Mouse (Mus musculus): ENCODE results near the gene Thnsl1.
A peak's percentile ranks its signal among the peaks of the same experiment; 100 is the strongest.

Thnsl1 gene

GRCm38 (mm10) chr2:21204912-21205830, at the start of gene Thnsl1, which contains the start of gene Enkur:
TSS of gene Thnsl1 (plus strand) at chr2:21205724.
TSS of gene Enkur (minus strand) at chr2:21205365.
- DNase-seq (ENCODE audit: low spot score) = peak; percentile 97

DNA sequence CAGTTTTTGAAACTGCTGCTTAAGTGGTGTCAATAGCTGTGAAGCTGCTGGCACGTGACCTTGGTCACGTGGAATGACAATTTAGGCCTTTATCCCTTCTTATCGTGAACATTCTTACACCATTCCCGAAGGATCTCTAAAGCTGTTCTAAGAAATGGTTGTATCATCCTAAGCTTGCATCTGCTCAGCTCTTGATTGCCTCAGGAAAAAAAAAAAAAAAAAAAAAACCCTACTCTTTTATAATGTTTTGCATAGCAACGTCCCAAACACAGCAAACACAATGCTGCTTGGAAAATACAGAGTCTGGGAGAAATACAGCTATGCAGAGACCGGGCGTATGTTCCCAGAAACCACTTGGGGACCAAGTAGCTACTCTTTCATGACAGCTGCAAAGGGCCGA, 41.2 kb upstream of the Thnsl1 start:
- DNase-seq (ENCODE audit: low spot score) = no peak

- peak; percentile 11 for DNase-seq (ENCODE audit: low spot score)
Measured at GRCm38 (mm10) chr2:21167916-21168315, 37.6 kb upstream of the Thnsl1 start.

DNA sequence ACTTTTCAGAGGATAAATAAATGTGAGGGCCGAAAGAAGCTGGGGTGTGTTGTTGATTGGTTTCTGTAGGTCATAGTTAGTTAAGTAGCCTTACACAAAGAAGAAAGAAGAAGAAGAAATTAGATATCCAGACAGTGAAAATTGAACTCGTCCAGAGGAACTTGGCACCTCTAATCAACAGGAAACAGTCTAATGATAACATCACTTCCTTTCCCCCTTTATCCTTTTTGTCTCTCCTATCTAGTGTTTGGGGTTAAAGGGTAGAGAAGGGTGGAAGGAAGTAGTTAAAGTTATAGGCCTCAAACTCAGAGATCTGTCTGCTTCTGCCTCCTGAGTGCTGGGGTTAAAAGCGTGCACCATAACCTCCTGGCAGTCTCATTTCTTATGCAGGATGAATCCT, 32.7 kb upstream of the Thnsl1 start:
- DNase-seq (ENCODE audit: low spot score) = no peak

- no peak for DNase-seq (ENCODE audit: low spot score)
Measured at GRCm38 (mm10) chr2:21179136-21179535, 26.4 kb upstream of the Thnsl1 start.

GRCm38 (mm10) chr2:21182811-21183210, 22.7 kb upstream of the Thnsl1 start:
- no peak for DNase-seq (ENCODE audit: low spot score)

- DNase-seq (ENCODE audit: low spot score) = no peak
Measured at GRCm38 (mm10) chr2:21187576-21187975, 17.9 kb upstream of the Thnsl1 start.

- DNase-seq (ENCODE audit: low spot score) = no peak
Measured at GRCm38 (mm10) chr2:21188610-21189009, 16.9 kb upstream of the Thnsl1 start.

- no peak for DNase-seq (ENCODE audit: low spot score)
Measured at GRCm38 (mm10) chr2:21191232-21191631, 14.3 kb upstream of the Thnsl1 start.

GRCm38 (mm10) chr2:21195233-21195632, 10.3 kb upstream of the Thnsl1 start:
- no peak for DNase-seq (ENCODE audit: low spot score)

- DNase-seq (ENCODE audit: low spot score) = no peak
Measured at GRCm38 (mm10) chr2:21199051-21199450, 6.5 kb upstream of the Thnsl1 start.

GRCm38 (mm10) chr2:21202754-21203153, 2.8 kb upstream of the Thnsl1 start:
- DNase-seq (ENCODE audit: low spot score) = no peak

GRCm38 (mm10) chr2:21205831-21206159, 271 bp downstream of the Thnsl1 start:
- no peak for DNase-seq (ENCODE audit: low spot score)

GRCm38 (mm10) chr2:21206278-21206677, 754 bp downstream of the Thnsl1 start:
- no peak for DNase-seq (ENCODE audit: low spot score)

GRCm38 (mm10) chr2:21211361-21211760, 5.8 kb downstream of the Thnsl1 start:
- DNase-seq (ENCODE audit: low spot score) = no peak

- no peak for DNase-seq (ENCODE audit: low spot score)
Measured at GRCm38 (mm10) chr2:21214322-21214721, 8.8 kb downstream of the Thnsl1 start.

GRCm38 (mm10) chr2:21215284-21215683, 9.8 kb downstream of the Thnsl1 start:
- no peak for DNase-seq (ENCODE audit: low spot score)

DNA sequence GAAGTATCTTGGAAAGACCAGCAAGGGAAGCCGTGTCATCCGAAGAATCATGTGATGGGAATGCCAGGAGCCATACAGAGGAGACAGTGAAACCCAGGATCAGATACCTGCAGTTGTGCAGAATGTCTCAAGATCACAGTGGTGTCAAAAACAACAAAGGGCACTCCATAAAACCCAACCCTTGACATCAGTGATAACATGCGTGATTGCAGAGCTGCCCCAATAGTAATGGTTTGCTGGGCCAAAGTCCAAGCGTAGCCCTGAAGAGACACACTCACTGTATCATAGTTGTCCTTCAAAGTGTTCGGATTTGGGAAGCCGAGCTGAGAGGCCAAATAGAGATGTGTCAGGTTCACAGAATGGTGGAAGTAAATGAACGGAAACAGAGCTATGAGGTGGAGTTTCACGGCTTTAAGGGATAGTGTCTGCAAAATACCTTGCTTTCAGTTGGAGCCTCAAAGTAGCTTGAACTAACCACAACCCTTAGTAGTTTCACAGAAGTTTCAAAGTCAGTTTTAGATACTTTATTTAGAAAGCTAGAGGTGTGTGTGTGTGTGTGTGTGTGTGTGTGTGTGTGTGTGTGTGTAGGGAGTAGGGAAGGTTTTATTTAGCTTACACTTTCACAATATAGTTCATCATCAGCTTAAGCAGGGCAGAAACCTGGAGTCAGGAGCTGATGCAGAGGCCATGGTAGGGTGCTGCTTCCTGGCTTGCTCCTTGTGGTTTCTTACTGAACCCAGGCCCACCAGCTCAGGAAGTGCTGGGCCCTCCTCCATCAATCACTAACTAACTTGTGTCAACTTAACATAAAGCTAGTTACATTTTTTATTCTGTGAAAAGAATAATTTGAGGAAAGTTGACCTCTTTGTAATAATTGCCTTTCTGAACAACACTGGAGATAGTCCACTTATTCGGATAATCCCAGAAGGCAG, 17.2 kb downstream of the Thnsl1 start:
- DNase-seq (ENCODE audit: low spot score) = no peak

GRCm38 (mm10) chr2:21230276-21230675, 24.8 kb downstream of the Thnsl1 start:
- DNase-seq (ENCODE audit: low spot score) = no peak

DNA sequence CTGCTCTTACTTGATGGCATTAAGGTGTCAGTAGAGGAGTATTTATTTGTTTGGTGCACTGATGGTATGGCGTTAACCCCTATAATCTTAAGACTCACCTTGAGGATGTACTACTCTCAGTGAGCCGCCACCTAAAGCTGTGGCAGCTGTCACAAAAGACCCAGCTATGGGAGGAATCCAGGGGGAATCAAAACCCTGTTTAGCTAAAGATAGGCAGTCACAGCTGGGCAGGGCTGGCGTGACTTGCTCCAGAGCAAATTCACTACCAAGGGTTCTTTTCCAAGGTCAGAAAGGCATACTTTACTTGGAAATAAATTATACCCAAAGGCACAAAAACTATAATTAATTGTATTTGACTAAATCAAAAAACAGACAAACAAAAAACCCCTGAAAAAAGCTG, 25.6 kb downstream of the Thnsl1 start:
- no peak for DNase-seq (ENCODE audit: low spot score)

DNA sequence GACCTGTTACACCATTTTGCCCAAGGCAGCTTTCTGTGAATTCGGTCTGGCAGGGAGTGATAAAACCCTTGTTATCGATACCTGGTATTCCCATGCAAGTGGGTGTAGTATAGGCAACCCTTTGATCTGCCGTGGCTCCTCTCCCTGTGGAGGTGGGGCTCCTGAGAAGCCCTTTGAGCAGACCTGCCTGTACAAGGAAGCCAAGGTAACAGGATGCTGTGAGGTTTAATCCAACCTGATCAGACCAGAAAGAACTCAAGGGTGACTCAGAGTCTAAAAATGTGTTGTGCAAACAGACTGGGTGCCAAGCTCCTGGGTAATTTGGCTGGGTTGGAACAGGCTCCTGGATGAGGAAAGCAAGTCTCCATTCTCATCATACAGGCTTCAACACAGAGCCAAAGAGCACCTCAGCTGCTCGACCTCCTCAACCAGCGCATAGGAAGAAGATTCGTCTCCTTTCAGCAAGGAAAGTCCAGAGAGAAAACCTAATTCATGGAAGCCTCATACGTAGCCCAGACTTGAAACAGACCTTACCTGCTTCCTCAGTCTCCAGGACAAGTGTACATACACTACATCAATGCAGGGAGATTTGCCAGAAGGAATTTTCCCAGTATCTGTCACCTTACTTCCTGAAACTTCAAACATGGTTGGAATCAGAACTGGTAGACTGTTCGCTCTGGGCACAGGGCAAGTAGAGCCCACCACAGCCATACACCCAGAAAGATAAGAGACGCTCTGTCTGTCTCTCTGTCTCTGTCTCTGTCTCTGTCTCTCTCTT, 29.5 kb downstream of the Thnsl1 start:
- peak; percentile 5 for DNase-seq (ENCODE audit: low spot score)

GRCm38 (mm10) chr2:21235844-21236386, 30.4 kb downstream of the Thnsl1 start:
- DNase-seq (ENCODE audit: low spot score) = no peak

All from testis, postnatal 14 days (tissue).